Comparison of ENCODE assay signal across 12 mouse cellular contexts in genomic region chr13:48931232-48931631, GRCm38 (mm10).
"Had no signal": no experiment of that assay in that cellular context is flagged by ENCODE, and none has a peak within 500 bp of the region (broad histone marks: within the 10 kb centered on the region; RNA-seq: fewer than 3 reads in every experiment).

No protein-coding gene starts in this region.

- ATAC-seq: liver, postnatal 0 days had no signal

- H3K27me3 ChIP-seq: limb, embryonic 12.5 days; liver, embryonic 13.5 days; lung, embryonic 15.5 days; megakaryocyte, embryonic 14.5 days; midbrain, embryonic 12.5 days had no signal

- H3K9ac ChIP-seq: limb, embryonic 12.5 days; liver, embryonic 13.5 days; liver, postnatal 0 days; lung, embryonic 15.5 days; midbrain, embryonic 12.5 days had no signal

- H3K27ac ChIP-seq: limb, embryonic 12.5 days; liver, embryonic 13.5 days; lung, embryonic 15.5 days; midbrain, embryonic 12.5 days had no signal

- H3K4me3 ChIP-seq: limb, embryonic 12.5 days; liver, embryonic 13.5 days; lung, embryonic 15.5 days; midbrain, embryonic 12.5 days had no signal

- DNase-seq: kidney, adult 8-10 months; kidney, postnatal 25 days; liver; liver, embryonic 13.5 days; liver, postnatal 0 days; lung, postnatal 14 days; thymus, adult 2 months; thymus, postnatal 25 days had no signal

- H3K4me2 ChIP-seq: limb, embryonic 12.5 days; liver, embryonic 13.5 days; lung, embryonic 15.5 days; midbrain, embryonic 12.5 days had no signal

- H3K4me1 ChIP-seq: limb, embryonic 12.5 days; lung, embryonic 15.5 days; midbrain, embryonic 12.5 days had no signal

- H3K9me3 ChIP-seq: limb, embryonic 12.5 days; liver, embryonic 13.5 days; lung, embryonic 15.5 days; megakaryocyte, embryonic 14.5 days; midbrain, embryonic 12.5 days had no signal
